Mouse (Mus musculus) neural tube, embryonic 15.5 days (tissue): ENCODE measurements around the gene Vps53. TPM values are rescaled to one million over a fixed set of nuclear protein-coding genes. Genes with fewer than 3 reads are reported as not detected.
A peak's percentile ranks its signal among the peaks of the same experiment; 100 is the strongest.
"Not testable (repeated sequence)": the region's sequence is repeated elsewhere in the genome, so short reads cannot be mapped to it uniquely, and the experiment has no call there.

ENCODE experiments used
- ATAC-seq: fragments of 200-750 bp; cut with Nextera tagmentation; 2 replicates; pipeline ENCODE4 v1.8.0; 2017; ENCODE audit warnings: mild to moderate bottlenecking, moderate TSS enrichment, moderate library complexity; ENCODE audit not compliant: low FRiP score
- H3K27ac ChIP-seq: fragments of 300-500 bp; sonication (generic); replicated peaks from 2 replicates; pipeline ENCODE4 v1.5.1; 2015; ENCODE audit warnings: mild to moderate bottlenecking, inconsistent platforms
- H3K27me3 ChIP-seq: fragments of 300-500 bp; sonication (generic); replicated peaks from 2 replicates; pipeline ENCODE4 v1.6.1; 2015; ENCODE audit warnings: inconsistent platforms
- H3K36me3 ChIP-seq: fragments of 300-500 bp; sonication (generic); 2 replicates; pipeline ENCODE4 v1.6.1; 2015; ENCODE audit warnings: inconsistent platforms
- H3K4me1 ChIP-seq: fragments of 300-500 bp; sonication (generic); 2 replicates; pipeline ENCODE4 v1.6.1; 2015; ENCODE audit warnings: inconsistent platforms
- H3K4me2 ChIP-seq: fragments of 300-500 bp; sonication (generic); 2 replicates; pipeline ENCODE4 v1.6.1; 2015; ENCODE audit warnings: inconsistent platforms, mild to moderate bottlenecking, moderate library complexity
- H3K4me3 ChIP-seq: fragments of 300-500 bp; sonication (generic); replicated peaks from 2 replicates; pipeline ENCODE4 v1.5.1; 2015; ENCODE audit warnings: mild to moderate bottlenecking, inconsistent platforms
- H3K9ac ChIP-seq: fragments of 300-500 bp; sonication (generic); replicated peaks from 2 replicates; pipeline ENCODE4 v1.6.1; 2015; ENCODE audit warnings: mild to moderate bottlenecking, inconsistent platforms
- H3K9me3 ChIP-seq: fragments of 300-500 bp; sonication (generic); replicated peaks from 2 replicates; pipeline ENCODE4 v1.6.1; 2016; ENCODE audit warnings: inconsistent platforms
- WGBS: fragments of 180-500 bp; shearing (Covaris S2); methylation state at CpG from one replicate; pipeline ENCODE4 v1.1.7; 2015; ENCODE audit warnings: mixed read lengths; 5-methylcytosine and 5-hydroxymethylcytosine counted together
- polyA plus RNA-seq: library from polyadenylated mRNA; unstranded; fragments of >200 nt; fragmentation: Nextera tagmentation; extraction: Ambion mirVana; gene quantifications from 2 replicates; pipeline ENCODE4 v1.2.1, GENCODE M21; 2015

The Vps53 gene
- 69.4 and 69.5 TPM in 2 replicates for polyA plus RNA-seq

- peaks cover 4% of the 10 kb centered on the region; the same call in 1 of the 2 replicates for H3K36me3 ChIP-seq
- H3K9ac ChIP-seq: peak within 1 kb of the TSS; percentile 81
- under 1% methylated on average over 37 of the region's 37 CpGs for WGBS
- H3K27me3 ChIP-seq: no peaks in the 10 kb centered on the region
- ATAC-seq: peak; percentile 94
- H3K27ac ChIP-seq: peak within 1 kb of the TSS; percentile 85
- H3K4me2 ChIP-seq: peak within 1 kb of the TSS; percentile 90
- peak within 1 kb of the TSS; percentile 94 for H3K4me3 ChIP-seq
- no peaks in the 10 kb centered on the region for H3K9me3 ChIP-seq
- H3K4me1 ChIP-seq: peaks cover 18% of the 10 kb centered on the region
Measured at GRCm38 (mm10) chr11:76179495-76180145, at the start of gene Vps53, which contains the start of gene Fam57a. TSS of gene Vps53 (minus strand) at chr11:76179647. TSS of gene Fam57a (plus strand) at chr11:76179671.

GRCm38 (mm10) chr11:76225051-76225450 is 45.6 kb upstream of the Vps53 start:
- Histone ChIP-seq H3K4me3 (no peak overlapping the region), H3K4me2 (no peak overlapping the region), H3K9me3 (no peaks in the 10 kb centered on the region), H3K36me3 (peaks cover 45% of the 10 kb centered on the region), H3K27me3 (no peaks in the 10 kb centered on the region), H3K27ac (no peak overlapping the region), H3K9ac (no peak overlapping the region), H3K4me1 (no peaks in the 10 kb centered on the region)
- no peak for ATAC-seq

- Histone ChIP-seq H3K4me3 (no peak overlapping the region), H3K27me3 (no peaks in the 10 kb centered on the region), H3K9me3 (no peaks in the 10 kb centered on the region), H3K9ac (no peak overlapping the region), H3K36me3 (peaks cover 47% of the 10 kb centered on the region), H3K27ac (no peak overlapping the region), H3K4me1 (no peaks in the 10 kb centered on the region), H3K4me2 (no peak overlapping the region)
- WGBS: 95% methylated on average over 5 of the region's 5 CpGs
- ATAC-seq: no peak
Measured at GRCm38 (mm10) chr11:76224631-76225030, 45.2 kb upstream of the Vps53 start.

- H3K27me3 ChIP-seq: no peaks in the 10 kb centered on the region
- peak within 1 kb of the TSS; percentile 68 for H3K4me3 ChIP-seq
- WGBS: under 1% methylated on average over 27 of the region's 35 CpGs
Measured at GRCm38 (mm10) chr11:76217390-76217800, 37.9 kb upstream of the Vps53 start, which contains the start of the genes Dbil5 and Gemin4. TSS of gene Dbil5 (plus strand) at chr11:76217608. TSS of gene Gemin4 (minus strand) at chr11:76217664.

GRCm38 (mm10) chr11:76216681-76217389 is 37.4 kb upstream of the Vps53 start:
- Histone ChIP-seq H3K27ac (peak overlapping the region; percentile 91), H3K9ac (peak overlapping the region; percentile 94), H3K9me3 (no peaks in the 10 kb centered on the region), H3K4me1 (peaks cover 14% of the 10 kb centered on the region), H3K27me3 (no peaks in the 10 kb centered on the region), H3K36me3 (peaks cover 38% of the 10 kb centered on the region), H3K4me2 (peak overlapping the region; percentile 78), H3K4me3 (peak overlapping the region; percentile 68)
- 2% methylated on average over 33 of the region's 33 CpGs for WGBS
- peak; percentile 83 for ATAC-seq

More at GRCm38 (mm10) chr11:76217390-76217800, 37.9 kb upstream of the Vps53 start, which contains the start of the genes Dbil5 and Gemin4:
- no peaks in the 10 kb centered on the region for H3K9me3 ChIP-seq
- H3K4me2 ChIP-seq: peak within 1 kb of the TSS; percentile 78
- peak within 1 kb of the TSS; percentile 91 for H3K27ac ChIP-seq
- peak; percentile 98 for ATAC-seq
- peak within 1 kb of the TSS; percentile 94 for H3K9ac ChIP-seq
- H3K4me1 ChIP-seq: peaks cover 14% of the 10 kb centered on the region
- peaks cover 37% of the 10 kb centered on the region for H3K36me3 ChIP-seq

- no peak for ATAC-seq
- H3K27ac ChIP-seq: 0 out of 2 replicates have a peak overlapping the region, but pooled peaks have one; percentile 91
- H3K36me3 ChIP-seq: peaks cover 33% of the 10 kb centered on the region
- WGBS: 93% methylated on average over 5 of the region's 5 CpGs
- no peaks in the 10 kb centered on the region for H3K9me3 ChIP-seq
- H3K4me3 ChIP-seq: peak overlapping the region; percentile 68
- H3K27me3 ChIP-seq: no peaks in the 10 kb centered on the region
- H3K4me1 ChIP-seq: peaks cover 14% of the 10 kb centered on the region
- H3K9ac ChIP-seq: no peak overlapping the region
- peak overlapping the region; percentile 78 for H3K4me2 ChIP-seq
Measured at GRCm38 (mm10) chr11:76216049-76216540, 36.6 kb upstream of the Vps53 start.

GRCm38 (mm10) chr11:76215011-76215410 is 35.6 kb upstream of the Vps53 start:
- no peak overlapping the region for H3K4me3 ChIP-seq
- WGBS: 99% methylated on average over 2 of the region's 2 CpGs
- ATAC-seq: no peak
- H3K9ac ChIP-seq: no peak overlapping the region
- no peaks in the 10 kb centered on the region for H3K27me3 ChIP-seq
- H3K27ac ChIP-seq: no peak overlapping the region
- H3K4me2 ChIP-seq: no peak overlapping the region
- peaks cover 29% of the 10 kb centered on the region for H3K36me3 ChIP-seq
- no peaks in the 10 kb centered on the region for H3K9me3 ChIP-seq
- peaks cover 14% of the 10 kb centered on the region for H3K4me1 ChIP-seq

- WGBS: 35% methylated on average over 5 of the region's 5 CpGs
- no peak overlapping the region for H3K4me2 ChIP-seq
Measured at GRCm38 (mm10) chr11:76213841-76214240, 34.4 kb upstream of the Vps53 start.

GRCm38 (mm10) chr11:76211595-76211994 is 32.1 kb upstream of the Vps53 start:
- ATAC-seq, H3K27ac ChIP-seq, H3K4me2 ChIP-seq, H3K27me3 ChIP-seq, H3K9ac ChIP-seq, H3K9me3 ChIP-seq, H3K4me3 ChIP-seq, H3K4me1 ChIP-seq: not testable (repeated sequence)
- 92% methylated on average over 5 of the region's 6 CpGs for WGBS
- peaks cover 54% of the 10 kb centered on the region for H3K36me3 ChIP-seq

More at GRCm38 (mm10) chr11:76213841-76214240, 34.4 kb upstream of the Vps53 start:
- Histone ChIP-seq H3K27me3 (no peaks in the 10 kb centered on the region), H3K36me3 (peaks cover 32% of the 10 kb centered on the region), H3K9me3 (no peaks in the 10 kb centered on the region), H3K27ac (no peak overlapping the region), H3K4me1 (peaks cover 14% of the 10 kb centered on the region), H3K4me3 (no peak overlapping the region), H3K9ac (no peak overlapping the region)
- ATAC-seq: no peak

GRCm38 (mm10) chr11:76210228-76210985 is 31.0 kb upstream of the Vps53 start:
- Histone ChIP-seq H3K4me1 (no peaks in the 10 kb centered on the region), H3K27ac (no peak overlapping the region), H3K9me3 (no peaks in the 10 kb centered on the region), H3K4me3 (no peak overlapping the region), H3K9ac (no peak overlapping the region), H3K36me3 (peaks cover 66% of the 10 kb centered on the region), H3K4me2 (no peak overlapping the region), H3K27me3 (no peaks in the 10 kb centered on the region)
- WGBS: 91% methylated on average over 13 of the region's 13 CpGs
- ATAC-seq: no peak

- Histone ChIP-seq H3K4me3 (no peak overlapping the region), H3K9ac (no peak overlapping the region), H3K36me3 (peaks cover 59% of the 10 kb centered on the region), H3K27me3 (no peaks in the 10 kb centered on the region), H3K9me3 (no peaks in the 10 kb centered on the region), H3K27ac (no peak overlapping the region), H3K4me2 (no peak overlapping the region), H3K4me1 (peaks cover 12% of the 10 kb centered on the region)
- no peak for ATAC-seq
- 86% methylated on average over 5 of the region's 5 CpGs for WGBS
Measured at GRCm38 (mm10) chr11:76206793-76207192, 27.3 kb upstream of the Vps53 start.
